Mouse (Mus musculus) MN1 (cell line): Measurements from ENCODE around the gene Slc7a8.

ENCODE experiments used
- DNase-seq: peaks from one replicate; pipeline ENCODE4 v3.0.0-alpha.2; 2016; ENCODE audit warnings: low spot score

The Slc7a8 gene

DNA sequence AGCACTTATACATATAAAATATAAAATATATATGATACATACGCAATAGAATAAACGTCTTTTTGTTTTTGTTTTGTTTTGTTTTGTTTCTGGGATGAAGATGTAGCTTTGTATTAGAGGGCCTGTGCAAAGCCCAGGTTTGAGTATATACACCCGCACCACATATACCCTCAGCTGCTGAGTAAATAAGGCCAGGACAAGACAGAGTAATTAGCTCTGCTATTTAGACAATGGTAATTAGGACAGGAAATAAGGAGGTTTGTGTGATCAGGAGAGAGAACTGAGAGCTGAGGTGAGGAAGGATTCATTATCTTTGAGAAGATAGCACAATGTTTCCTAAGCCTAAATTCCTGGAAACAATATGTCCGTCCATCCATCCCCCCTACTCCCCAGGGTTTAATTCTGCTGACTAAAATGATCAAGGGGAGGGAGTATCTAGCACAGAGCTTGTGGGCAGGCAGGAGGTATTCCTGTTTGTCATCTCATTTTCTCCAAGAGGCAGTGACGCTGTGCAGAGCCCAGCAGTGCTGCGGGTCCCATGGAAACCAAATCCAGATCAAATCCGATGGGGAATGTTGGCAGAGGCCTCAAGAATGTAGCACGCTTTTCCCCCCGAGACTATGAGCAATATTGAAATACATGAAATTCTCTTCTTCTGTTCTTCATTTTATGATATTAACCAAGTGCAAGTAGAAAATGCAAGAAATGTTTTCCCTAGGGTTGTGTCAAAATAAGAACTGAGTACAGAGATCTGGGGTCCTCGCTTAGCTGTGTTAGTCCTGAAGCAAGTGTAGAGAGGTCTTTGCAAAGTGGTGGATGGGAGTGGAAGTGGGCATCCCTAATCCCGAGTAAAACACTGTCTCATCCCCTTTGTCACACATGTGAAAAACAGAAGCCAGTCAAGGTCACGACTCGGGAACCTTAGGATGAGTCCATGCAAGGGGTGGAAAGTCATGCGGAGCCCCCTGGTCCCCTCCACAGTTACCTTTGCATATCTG, 44.9 kb downstream of the Slc7a8 start:
- DNase-seq, result peak; percentile 80

DNA sequence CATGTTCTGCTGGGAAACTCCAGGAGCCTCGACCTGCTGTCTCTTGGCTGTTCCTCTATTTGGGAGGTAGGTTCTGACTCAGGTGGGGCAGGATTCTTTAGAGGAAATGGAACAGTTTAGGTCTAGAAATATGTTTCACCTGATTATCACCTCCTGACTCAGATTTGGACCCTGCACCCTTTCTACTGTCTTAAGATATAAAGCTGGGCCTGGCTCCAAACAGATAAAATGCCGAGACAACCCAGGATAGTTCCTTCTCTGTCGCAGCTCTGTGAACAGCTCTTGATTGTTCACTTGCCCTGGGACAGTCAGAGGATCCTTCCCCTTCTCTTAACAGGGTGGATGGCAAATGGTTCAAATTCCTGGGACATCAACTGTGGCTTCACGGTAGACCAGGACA, 46.5 kb downstream of the Slc7a8 start:
- no peak for DNase-seq

DNA sequence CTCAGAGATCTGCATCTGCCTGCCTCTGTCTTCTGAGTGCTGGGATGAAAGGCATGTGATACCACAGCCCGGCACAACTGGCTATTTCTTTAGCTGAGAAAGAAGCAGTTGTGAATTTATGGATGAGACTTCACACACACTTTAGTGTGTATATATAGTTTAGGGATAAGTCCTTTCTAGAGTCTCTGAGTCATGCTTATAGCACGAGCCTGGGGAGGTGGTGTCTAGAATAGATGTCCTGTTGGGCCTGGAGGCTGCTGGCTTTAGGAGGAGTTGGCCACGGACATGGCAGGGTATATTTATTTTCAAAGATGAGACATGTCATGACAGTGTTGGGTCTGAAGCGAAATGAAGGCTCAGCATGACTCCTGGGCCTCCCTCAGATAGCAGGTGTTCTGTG, 47.7 kb downstream of the Slc7a8 start:
- DNase-seq, result no peak

DNA sequence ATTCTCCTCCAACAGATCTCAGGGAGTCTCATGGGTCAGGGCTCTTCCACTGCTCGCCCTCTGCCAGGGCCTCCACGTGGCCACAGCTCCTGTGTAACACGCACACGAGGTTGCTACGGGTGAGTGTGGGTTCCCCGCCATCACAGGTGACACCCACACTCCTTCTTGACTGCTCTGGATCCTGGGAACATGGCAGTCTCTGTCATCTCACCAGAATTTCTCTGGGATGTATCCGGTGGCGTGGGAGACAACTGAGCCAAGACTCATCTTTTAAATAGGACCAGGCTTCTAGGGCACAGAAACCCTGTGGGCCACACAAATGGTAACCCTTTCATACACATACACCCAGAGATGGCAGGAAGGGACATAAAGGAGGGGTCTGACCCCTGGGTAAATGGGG, 49.5 kb downstream of the Slc7a8 start:
- no peak for DNase-seq

DNA sequence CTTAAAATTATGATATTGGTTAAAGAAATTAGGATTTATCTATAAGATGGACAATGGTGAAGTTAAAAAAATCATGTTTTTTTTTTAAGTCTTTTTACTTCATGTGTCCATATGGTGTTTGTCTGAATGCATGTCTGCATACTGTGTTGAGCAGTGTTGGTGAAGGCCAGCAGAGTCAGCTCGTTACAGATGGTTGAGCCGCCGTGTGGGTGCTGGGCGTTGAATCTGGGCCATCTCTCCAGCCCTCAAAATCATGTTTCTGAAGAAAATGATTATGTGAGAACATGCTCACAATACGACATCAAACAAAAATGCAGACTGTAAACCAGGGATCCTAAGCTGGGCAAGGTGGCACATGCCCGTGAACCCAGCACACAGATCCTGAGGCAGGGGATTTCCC, 51.4 kb downstream of the Slc7a8 start:
- no peak for DNase-seq

DNA sequence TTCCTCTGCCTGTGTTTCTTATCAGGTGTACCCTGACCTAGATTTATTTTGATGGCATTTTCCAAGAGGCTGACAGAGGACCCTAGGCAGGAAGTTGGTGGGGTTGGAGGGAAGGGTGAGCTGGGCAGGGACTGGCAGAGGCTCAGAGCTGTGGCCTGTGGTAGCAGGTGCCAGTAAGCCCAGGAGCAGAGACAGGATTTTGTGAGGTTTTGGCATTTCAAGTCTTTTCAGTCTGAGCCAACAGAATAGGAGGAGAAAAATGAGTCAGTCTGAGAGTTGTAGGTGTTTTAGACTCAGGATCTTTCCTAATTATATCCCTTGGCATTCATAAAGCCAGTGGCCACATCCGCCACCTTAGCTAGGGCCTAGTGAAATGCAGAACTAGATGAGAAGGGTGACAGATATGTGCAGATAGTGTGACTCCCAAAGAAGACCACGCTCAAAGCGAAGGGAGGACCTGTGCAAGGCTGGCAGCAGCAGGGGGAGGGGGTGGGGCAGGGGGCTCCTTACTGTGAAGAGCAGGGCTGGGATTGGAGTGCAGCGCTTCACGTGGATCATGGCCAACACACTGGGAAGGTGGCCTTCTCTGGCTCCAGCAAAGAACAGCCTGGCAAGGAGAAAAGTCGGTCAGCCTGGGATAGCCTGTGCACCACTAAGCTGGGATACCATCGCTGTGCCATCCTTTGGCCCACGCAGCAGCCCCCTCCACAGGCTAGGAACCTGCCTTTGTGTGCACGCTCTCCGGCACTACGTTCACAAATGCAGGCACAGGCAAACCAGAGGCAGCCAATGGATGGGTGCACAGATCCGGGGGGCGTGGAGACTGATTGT, 52.7 kb downstream of the Slc7a8 start:
- no peak for DNase-seq

DNA sequence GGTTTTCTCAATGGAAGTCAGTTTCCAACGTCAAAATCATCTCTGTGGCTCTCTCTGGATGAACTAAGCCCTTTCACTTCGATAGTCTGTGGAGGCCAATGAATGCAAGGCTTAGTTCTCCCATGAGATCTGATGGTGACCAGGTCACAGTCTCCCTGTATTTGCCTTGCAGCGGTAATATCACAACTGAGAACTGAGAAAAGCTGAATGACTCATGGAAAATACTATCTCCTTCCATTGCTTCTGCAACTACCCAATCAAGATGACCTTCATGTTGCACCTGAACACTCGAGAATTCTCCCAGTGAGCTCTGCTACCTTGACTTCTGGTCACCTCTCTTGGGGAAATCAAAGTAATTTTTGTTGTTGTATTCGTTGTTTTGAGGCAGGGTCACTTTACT, 54.2 kb downstream of the Slc7a8 start:
- DNase-seq, result no peak

DNA sequence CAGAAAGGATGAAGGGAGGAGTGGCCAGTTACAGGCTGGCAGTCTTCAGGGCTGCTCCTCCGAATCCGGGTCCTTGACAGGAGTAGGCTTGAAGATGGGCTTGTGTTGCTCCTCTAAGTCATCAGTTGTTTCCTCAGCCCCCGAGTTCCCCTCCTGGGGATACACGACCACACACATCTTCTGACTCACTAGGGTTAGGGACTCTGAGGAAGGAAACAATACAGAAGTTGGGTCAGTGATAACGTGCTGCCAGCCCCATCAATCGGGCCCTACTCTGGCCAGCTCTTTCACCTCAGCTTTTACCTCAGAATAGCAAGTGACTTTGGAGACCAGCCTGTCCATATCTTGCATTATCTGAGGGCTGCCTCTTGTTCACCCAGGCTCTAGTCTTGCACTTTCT, 57.7 kb downstream of the Slc7a8 start:
- DNase-seq, result no peak

DNA sequence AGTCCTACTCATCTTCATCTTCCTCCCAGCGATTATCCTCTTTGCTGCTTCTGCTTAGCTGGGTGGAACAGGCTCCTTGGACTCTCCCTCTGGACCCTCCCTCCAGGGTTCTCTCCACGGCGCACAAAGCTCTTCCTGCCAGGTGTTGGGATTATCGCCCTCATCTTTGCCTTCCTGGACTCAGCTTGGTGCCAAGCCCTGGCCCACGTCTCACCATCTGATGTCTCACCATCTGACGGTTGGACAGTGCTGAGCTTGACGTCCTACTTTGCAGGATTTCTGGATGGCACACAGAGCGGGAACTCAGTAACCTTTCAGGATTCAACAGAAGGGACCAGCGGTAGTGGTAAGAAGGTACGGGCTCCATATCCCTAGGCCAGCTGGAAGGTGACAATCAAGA, 60.0 kb downstream of the Slc7a8 start:
- DNase-seq, result no peak

DNA sequence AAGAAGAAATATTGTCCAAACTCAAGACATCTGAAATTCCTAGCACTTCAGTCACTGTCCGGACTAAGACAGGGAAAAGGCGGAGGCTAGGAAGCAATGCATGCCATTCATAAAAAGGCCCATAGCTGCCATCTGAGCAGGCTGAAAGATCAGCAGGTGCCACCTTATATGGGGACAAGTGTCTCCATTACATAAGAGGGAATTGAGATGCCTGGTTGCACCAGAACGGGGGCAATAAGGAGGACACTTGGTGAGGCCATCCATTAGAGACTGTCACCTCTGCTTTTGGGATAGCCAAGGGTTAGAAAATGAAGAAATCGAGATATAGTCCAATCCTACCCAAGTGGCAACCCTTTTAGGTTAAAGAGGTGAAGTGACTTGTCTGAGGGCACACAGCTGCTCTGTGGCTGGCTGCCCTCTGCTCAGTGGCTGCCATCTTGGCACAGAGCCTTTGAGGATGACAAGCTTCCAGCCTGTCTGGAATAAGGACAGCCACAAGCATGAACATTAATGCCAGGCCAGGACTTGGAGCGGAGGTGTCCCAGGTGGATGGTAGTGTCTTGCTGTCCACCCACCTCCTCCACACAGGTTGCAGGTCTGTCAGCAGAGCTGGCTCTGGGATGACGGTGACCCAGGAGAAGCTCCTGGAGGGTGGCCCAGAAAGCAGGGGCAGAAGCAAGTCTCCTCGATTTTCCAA, 60.9 kb downstream of the Slc7a8 start:
- DNase-seq, result no peak

DNA sequence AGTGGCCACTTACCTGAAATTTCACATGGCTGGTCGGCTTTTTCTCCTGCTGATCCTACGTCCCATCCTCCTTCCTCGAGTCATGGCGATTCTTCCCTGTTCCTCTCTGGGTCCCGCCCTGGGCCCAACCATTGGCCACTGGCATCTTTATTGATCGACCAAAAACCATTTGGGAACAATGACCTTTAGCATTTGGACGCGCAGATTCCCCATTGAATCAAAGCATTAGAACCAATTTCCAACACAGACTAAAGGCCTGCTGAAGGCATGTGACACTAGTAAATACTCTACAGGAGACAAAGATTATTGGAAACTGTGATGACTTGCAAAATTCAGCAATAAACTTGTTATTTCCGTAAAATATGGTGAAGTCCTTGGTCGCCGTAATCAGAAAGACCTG, 61.7 kb downstream of the Slc7a8 start:
- no peak for DNase-seq

DNA sequence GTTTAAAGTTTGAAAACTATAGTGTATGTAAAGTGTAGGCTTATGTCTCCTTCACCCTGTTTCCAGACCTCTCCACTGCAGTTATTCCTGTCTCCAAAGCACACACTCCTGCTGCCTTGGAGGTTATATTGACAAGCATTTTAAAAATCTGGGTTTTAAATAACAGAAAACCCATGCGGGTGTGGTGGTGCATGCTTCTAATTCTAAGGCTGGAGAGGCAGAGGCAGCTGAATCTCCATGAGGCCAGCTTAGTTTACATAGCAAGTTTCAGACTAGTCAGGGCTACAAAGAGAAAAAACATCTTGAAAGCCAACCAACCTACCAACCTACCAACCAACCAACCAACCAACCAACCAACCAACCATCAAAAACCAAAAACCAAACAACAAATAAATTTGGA, 66.3 kb downstream of the Slc7a8 start:
- DNase-seq, result no peak

DNA sequence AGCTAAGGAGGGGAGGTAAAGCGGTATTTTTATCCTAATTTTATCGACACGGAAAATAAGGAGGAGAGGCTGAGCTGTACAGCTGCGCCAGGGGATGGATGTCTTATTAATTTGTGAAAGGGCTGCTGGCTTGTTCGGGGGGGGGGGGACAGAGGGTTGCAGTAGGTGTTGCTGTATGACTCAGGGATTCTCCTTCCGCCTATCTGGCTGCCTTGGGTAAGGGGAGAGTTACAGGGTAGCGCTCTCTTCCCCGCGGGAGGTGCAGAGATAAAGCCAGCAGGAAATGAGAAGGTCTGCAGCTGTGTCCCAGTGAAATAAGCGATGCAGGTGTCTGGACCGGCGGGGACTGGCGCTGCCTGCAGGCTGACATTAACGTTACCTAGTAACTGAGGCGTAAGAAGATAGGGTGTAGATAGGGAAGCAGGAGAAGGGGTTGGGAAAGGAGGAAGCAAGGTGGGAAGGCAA, 67.1 kb downstream of the Slc7a8 start:
- DNase-seq, result peak; percentile 54

DNA sequence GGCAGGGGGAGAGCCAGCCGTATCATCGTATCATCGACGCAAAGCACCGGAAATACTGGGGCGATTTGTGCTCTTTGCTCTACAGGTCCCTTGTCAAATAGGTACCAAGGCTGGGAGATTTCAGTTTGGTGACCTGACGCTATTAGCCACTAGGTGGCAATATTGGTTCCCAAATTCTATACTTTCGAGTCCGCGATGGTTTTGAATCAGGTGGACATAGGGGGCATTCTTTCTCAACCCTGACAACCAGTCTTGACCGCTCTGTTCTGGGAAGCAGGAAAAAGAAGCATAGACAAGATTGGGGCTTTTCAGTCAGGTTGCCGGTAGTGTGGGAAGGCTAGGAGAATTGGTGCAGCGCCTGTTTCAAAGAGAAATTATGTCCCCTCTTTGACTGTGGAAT, 67.6 kb downstream of the Slc7a8 start:
- DNase-seq, result peak; percentile 92

DNA sequence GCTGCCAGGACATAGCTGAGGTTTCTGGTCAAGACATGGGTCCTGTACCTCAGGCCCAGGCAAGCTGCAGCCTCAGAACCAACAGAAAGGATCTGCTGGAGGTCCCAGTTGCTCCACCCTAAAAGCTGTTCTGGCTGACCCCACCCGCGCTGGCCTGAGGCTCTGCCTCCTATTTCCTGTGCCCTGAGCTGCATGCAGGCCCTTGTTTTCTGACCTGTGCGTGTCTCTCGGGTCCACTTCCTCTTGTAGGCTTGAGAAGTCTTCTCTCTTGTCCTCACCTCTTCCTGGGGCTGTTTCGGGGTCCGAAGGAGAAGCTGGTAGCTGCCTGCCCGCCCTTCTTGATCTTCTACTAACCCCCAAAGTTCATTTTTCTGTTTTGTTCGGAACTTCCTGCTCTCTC, 68.9 kb downstream of the Slc7a8 start:
- DNase-seq, result no peak

DNA sequence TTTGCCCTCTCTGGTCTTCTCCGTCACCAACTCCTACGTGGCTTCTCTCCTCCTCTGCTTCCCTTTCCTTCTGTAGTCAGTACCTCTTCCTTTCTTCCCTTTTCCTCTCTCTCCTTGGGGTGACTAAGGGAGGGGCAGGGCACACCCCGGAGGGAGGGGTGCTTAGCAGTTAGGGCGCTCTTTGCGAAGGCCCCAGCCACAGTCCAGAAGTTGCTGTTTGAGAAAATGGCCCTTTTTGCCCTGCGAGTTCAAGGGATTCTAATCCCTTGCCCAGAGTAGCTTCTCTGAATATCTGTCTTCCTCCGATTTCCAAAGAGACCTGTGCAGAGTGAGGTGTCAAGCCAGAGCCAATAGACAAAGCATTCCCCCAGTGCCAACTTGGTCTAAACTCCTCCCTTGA, 69.7 kb downstream of the Slc7a8 start, which contains the start of gene Cebpe:
Gene Cebpe, minus strand, starts transcription at position 101 of the 400 bp plus-strand sequence.
- no peak for DNase-seq

DNA sequence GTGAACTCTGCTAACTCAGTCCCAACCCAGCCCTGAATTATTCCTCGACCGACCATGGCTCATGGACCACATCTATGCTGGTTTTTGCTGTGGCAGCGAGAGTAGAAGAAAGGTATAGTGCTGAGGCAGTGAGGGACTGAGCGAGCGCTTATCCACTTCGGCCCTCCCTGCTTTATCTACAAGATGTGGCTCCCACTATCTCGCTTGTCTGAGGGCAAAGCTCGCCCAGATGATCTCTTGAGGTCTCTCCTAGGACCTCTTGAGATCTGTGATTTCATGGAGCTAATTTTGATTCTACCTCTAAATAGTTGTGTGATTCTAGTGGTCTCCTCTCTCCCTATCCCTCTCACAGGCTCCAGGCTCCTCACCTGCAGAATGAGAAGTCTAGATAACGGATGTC, 72.7 kb downstream of the Slc7a8 start:
- DNase-seq, result no peak

DNA sequence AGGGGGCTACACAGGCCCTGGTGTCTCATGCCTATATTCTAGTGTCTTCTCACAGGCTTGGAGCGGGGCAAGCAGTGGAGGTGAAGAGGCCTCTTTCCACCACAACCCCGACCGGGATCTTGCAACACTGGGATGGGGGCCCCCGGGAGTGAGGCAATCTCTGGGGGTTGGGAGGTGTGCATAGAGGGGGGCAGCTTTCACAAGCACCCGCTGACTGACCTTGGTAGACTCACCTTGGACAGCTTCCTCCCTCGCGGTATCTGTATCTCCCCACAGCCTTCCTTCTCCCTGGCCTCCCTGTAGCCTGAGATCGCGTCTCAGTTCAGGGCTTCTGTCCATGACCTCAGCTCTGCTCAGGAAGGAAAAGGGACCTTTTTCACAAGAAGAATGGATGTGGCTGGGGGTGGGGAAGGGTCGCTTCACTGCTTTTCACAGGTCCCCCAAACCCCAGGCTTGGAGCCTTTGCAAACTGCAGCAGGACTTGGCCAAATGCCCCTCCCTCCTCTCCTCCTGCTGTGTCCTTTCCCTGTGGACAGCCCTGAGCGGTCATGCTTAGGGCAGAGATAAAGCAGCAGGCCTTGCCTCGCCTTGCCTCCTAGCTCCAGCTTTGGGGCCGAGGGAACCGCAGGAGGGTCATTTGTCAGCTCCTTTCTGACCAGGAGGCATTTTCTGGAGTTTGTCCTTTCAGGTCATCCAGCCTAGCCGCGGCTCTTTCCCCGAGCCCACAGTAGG, 75.0 kb downstream of the Slc7a8 start:
- DNase-seq, result no peak

DNA sequence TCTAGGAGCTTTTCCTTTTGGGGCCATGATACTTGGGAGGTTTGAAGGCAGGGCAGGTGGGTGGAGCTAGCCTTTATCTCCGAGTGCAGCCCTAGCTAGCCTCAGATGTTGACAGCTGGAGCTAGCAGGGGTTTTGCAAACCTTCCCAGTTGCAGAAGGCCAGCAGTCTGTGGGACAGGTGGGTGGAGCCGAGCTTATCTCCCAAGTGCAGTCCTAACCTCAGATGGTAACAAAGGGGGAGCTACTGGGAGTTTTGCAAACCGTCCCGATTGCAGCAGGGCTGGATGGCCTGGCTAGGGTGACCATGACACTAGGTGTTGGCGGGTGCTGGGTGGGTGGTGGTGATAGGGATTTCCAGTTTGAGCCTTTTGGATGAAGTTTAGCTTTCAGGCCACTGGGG, 75.9 kb downstream of the Slc7a8 start:
- DNase-seq, result no peak

DNA sequence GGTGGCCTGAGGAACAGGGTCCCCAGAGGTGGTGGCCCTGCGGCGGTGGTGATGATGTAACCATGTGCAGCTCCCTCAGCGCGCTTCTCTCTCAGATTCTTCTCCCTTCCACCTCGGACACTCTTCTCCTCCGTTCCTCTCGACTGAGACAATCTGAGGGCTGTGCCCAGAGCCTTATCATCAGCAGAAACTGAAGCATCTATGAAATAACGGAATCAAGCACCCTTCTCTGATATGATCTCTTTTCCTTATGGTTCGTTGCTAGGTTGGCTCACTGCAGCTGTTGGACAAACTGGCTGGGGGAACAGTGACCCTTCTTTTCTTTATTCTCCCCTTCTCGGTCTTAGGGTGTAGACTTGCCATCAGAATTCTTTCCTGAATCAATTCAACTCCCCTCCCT, 78.5 kb downstream of the Slc7a8 start:
- DNase-seq, result no peak

DNA sequence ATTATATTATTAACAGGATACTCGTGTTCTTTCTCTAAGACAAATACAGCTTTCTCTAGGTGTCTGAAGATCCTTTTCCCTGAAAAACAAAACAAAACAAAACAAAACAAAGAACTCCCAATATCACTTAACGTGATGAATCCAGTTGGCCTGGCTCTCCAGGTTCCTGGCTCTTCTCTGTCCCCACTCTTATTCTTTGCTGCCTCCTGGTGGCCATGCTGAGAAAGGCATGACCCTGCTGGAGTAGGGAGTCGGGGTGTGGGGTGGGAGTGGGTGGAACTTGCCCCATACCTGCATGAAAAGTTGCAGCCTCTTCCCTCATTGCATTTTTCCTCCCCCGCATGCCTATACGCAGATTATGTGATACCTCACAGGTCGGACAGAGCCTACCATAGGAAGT, 80.4 kb downstream of the Slc7a8 start:
- peak; percentile 80 for DNase-seq

DNA sequence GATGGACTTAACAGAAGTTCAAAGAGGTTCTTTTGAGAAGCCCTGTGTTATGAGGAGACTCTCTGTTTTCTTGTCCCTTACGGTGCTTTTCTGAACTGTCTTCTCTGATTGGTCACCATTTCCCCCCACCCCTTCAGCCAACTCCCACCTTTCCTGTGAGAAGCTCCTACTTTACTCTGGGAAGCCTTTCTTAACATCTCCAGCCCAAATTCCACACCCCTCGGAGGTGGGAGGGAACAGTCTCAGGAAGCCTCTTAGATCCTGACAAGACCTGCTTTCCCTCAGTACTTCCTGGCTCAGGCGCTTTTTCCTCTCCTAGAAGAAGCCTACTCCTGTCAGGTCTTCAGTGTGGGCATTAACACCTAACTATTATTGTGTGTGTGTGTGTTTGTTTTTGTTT, 82.2 kb downstream of the Slc7a8 start:
- DNase-seq, result no peak
